Mouse (Mus musculus) megakaryocyte, embryonic 14.5 days (primary cell): ENCODE data around the gene Lgals8. TPM values are rescaled to one million over a fixed set of nuclear protein-coding genes. Genes with fewer than 3 reads are reported as not detected.
A peak's percentile ranks its signal among the peaks of the same experiment; 100 is the strongest.

Experiments
- H3K27me3 ChIP-seq: replicated peaks from 2 replicates; pipeline ENCODE3; 2012; ENCODE audit warnings: inconsistent platforms
- H3K36me3 ChIP-seq: replicated peaks from 2 replicates; pipeline ENCODE3; 2012; ENCODE audit warnings: low read length, inconsistent platforms, mixed read lengths
- H3K4me1 ChIP-seq: 2 replicates; pipeline ENCODE4 v1.6.1; 2012; ENCODE audit warnings: inconsistent platforms
- H3K4me3 ChIP-seq: replicated peaks from 2 replicates; pipeline ENCODE3; 2012; ENCODE audit warnings: moderate library complexity, mild to moderate bottlenecking, inconsistent platforms
- H3K9me3 ChIP-seq: 2 replicates; pipeline ENCODE4 v1.6.1; 2012; ENCODE audit warnings: inconsistent platforms
- FLI1 ChIP-seq: IDR thresholded peaks from 2 replicates; pipeline ENCODE4 v1.6.1; 2012; ENCODE audit warnings: low read length, inconsistent platforms, mixed read lengths
- GATA1 ChIP-seq: IDR thresholded peaks from 3 replicates; pipeline ENCODE4 v1.6.1; 2012; ENCODE audit warnings: mixed read lengths, low read length, inconsistent platforms, borderline replicate concordance
- polyA plus RNA-seq: library from polyadenylated mRNA; stranded (reverse); fragments of >175 nt; gene quantifications from 2 replicates; pipeline ENCODE4 v1.2.3, GENCODE M21; 2012; ENCODE audit warnings: low replicate concordance; ENCODE audit not compliant: insufficient read depth

Gene Lgals8
- polyA plus RNA-seq, 1 experiment, result 4.5 TPM

DNA sequence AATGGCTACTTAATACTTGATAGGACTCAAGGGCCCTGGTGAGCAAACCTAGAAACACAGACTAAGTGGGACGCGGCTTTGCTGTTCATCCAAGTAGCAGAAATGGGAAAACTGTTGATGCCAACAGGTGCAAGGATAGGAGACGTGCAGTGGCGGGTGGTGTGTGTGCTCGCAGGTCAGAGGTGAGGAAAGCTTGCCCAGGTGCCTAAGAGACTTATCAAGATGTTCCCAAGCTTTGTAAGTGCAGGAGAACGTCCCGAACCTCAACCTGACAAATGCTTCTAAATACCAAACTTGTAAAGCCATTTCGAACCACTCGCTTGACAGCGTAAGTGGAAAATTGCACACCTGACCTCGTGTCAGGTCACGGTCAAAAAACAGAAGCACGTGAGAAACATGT is 36.2 kb downstream of the Lgals8 start:
- peaks cover 98% of the 10 kb centered on the region for H3K36me3 ChIP-seq
- H3K4me3 ChIP-seq, result no peak overlapping the region
- no peaks in the 10 kb centered on the region for H3K27me3 ChIP-seq
- no peak for TF ChIP-seq FLI1
- TF ChIP-seq GATA1, result no peak
- no peaks in the 10 kb centered on the region for H3K9me3 ChIP-seq
- peaks cover 1% of the 10 kb centered on the region; the same call in 1 of the 2 replicates for H3K4me1 ChIP-seq

DNA sequence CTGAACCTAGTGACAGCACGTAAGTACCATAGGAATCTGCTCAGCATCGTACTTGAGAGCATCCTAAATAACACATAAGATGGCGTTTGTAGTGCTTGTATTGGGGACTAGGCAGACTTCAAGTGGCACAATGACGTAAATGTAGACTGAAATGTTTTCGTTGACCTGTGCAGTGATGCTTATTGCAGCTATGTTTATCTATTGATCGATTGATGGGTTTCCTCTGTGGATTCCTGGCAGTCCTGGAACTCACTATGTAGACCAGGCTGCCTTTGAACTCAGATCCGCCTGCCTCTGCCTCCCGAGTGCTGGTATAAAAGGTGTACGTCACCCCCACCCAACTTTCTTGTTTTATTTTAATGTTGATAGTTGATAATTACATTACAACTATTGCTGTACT is 44.1 kb downstream of the Lgals8 start:
- Histone ChIP-seq H3K9me3 (no peaks in the 10 kb centered on the region), H3K36me3 (peaks cover 97% of the 10 kb centered on the region)
- TF ChIP-seq GATA1, result no peak
- no peak for TF ChIP-seq FLI1

DNA sequence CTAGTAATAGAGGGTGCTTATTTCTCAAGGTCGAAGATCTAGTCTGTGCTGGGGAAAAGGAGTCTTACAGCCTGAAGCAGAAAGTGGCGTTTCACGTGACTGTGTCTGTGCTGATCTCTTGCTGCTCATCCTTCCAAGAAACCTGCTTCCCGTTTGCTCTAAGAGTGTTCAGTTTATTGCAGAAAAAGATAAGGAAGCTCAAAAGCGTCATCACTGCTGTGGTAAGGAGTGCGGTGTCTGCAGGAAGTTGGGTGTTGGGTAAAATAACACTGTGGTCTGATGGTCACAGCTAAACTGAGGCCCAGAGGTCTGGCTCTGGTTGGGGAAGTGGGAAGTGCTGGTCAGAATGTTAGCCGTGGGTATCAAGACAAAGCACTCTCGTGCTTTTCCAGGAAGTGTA is 52.7 kb downstream of the Lgals8 start:
- Histone ChIP-seq H3K36me3 (peaks cover 69% of the 10 kb centered on the region), H3K9me3 (no peaks in the 10 kb centered on the region), H3K4me1 (peaks cover 27% of the 10 kb centered on the region), H3K4me3 (peak overlapping the region; percentile 80), H3K27me3 (no peaks in the 10 kb centered on the region)
- TF ChIP-seq FLI1, result 0 out of 2 replicates have a peak, but pooled peaks have one; percentile 23
- TF ChIP-seq GATA1, result peak; percentile 50; the same call in 1 of the 3 replicates

More for the DNA sequence above, 44.1 kb downstream of the Lgals8 start:
- H3K4me1 ChIP-seq, result peaks cover 9% of the 10 kb centered on the region
- no peak overlapping the region for H3K4me3 ChIP-seq
- no peaks in the 10 kb centered on the region for H3K27me3 ChIP-seq

DNA sequence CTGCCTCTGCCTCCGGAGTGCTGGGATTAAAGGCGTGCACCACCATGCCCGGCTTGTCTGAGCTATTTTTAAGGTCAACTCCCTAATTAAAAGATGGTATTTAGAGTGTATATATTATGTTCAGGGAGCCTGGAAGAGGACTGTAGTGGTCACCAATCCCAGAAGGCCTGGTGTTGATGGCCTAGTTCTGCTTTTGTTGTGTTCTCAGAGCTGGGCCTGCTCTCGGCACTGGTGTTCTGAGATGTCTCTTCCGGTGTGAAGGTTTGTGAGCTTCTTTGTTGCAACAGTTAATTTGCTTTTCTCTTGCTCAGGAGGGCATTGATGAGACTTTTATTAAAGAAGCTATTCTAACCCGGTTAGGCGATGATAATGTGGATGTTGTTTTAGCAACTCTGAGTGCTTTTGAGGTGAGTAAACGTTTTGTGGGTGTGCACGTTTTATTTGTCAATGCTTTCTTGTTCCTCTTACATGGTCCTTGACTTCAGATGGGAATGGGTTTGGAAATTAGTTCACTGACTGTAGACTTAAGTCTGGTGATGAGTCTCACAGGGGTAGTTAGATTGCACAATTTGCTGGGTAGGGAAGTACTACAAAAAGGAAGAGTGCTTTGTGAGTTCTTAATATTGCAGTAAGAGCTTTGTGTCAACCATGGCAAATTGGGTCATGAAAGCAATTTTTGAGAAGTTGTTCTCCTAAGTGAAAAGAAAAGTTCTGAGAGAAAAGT is 56.2 kb downstream of the Lgals8 start:
- H3K9me3 ChIP-seq, result no peaks in the 10 kb centered on the region
- no peak overlapping the region for H3K4me3 ChIP-seq
- H3K27me3 ChIP-seq, result no peaks in the 10 kb centered on the region
- no peak for TF ChIP-seq GATA1
- no peak for TF ChIP-seq FLI1
- H3K4me1 ChIP-seq, result peaks cover 23% of the 10 kb centered on the region
- peaks cover 66% of the 10 kb centered on the region for H3K36me3 ChIP-seq

DNA sequence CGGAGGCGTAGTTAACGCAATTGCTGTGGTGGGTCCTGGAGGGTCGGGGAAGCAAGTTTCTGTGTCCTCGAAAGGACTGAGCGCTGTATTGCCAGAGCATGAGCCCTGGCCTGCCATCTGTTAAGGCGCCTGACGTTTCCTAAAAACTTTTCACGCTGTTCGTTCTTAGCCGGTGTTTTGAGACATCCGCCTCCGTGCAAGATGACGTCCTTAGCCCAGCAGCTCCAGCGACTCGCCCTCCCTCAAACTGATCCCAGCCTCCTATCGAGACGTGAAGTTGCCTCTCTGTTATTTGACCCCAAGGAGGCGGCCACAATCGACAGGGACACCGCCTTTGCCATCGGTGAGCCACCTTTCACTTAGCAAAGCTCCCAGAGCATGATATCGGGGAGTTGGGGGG is 69.2 kb downstream of the Lgals8 start:
- TF ChIP-seq FLI1, result no peak
- no peak for TF ChIP-seq GATA1
- Histone ChIP-seq H3K36me3 (peaks cover 29% of the 10 kb centered on the region), H3K4me1 (peaks cover 22% of the 10 kb centered on the region), H3K9me3 (no peaks in the 10 kb centered on the region), H3K4me3 (peak overlapping the region; percentile 91), H3K27me3 (peaks cover 5% of the 10 kb centered on the region)

DNA sequence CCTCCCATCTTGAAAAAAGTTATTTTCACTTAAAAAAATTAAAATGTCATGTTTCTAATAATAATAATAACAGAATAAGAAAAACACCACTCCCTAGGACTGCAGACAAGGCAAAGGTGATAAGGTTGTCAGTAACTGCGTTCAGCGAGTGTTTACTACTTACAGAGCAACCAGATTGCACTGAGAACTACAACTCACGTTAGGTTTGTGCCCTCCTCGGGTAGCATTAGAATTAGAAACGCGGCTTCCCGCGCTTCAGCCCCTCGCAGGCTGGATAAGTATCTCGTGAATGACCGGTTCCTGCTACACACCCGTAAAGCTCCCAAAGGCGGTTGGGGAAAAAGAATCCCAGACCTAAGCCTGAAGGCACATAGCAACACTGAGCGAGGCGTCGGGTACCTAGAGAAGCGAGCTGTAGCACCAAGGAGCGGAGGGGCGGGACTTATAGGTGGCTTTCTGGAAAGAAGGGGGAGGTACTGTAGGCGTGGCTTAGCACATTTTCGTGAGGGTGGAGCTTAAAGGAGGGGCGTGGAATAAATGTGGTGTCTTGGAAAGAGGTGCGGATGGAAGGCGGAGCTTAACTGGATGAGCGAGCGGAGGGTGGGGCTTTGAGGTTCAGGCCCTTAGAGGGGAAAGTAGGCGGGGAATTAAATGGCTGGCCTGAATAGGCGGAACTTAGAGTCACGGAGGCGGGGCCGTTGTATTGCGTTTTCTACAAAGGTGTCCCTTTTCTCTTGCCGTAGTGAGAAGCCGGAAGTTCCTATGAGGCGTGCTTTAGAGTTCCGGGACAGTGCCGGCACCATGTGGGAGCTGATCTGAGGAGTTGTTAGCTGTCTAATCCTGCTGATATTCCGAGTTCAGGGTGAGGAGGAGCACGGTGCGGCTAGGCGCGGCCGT is 69.9 kb downstream of the Lgals8 start, which contains the start of gene Heatr1:
Heatr1 (plus strand) TSS at position 419 of the 897 bp plus-strand sequence.
- peaks cover 5% of the 10 kb centered on the region for H3K27me3 ChIP-seq
- peak within 1 kb of the TSS; percentile 91 for H3K4me3 ChIP-seq
- H3K36me3 ChIP-seq, result peaks cover 23% of the 10 kb centered on the region
- TF ChIP-seq GATA1 (no peak), FLI1 (0 out of 2 replicates have a peak, but pooled peaks have one; percentile 20)
- peaks cover 22% of the 10 kb centered on the region for H3K4me1 ChIP-seq
- no peaks in the 10 kb centered on the region for H3K9me3 ChIP-seq

Other genes with a start within 250 kb of the Lgals8 start
- gene Mtr, start 206.8 kb downstream of the Lgals8 start, polyA plus RNA-seq, result 5.7 TPM in 1 of 2 replicates, not detected in the other
- gene Actn2, start 124.2 kb downstream of the Lgals8 start, polyA plus RNA-seq, result 0.04 TPM in 1 of 2 replicates, not detected in the other
- 5.8 and 8.5 TPM in 2 replicates for gene Heatr1, start 69.9 kb downstream of the Lgals8 start, polyA plus RNA-seq
- gene Edaradd, start 55.5 kb upstream of the Lgals8 start, polyA plus RNA-seq, result not detected in 2 replicates
- 0.19 TPM in 1 of 2 replicates, not detected in the other for gene Ero1lb, start 100.9 kb upstream of the Lgals8 start, polyA plus RNA-seq